Mouse (Mus musculus) retina, embryonic 14.5 days (tissue): ENCODE data around the gene Efna4.

ENCODE experiments used
- DNase-seq: peaks from one replicate; pipeline ENCODE4 v3.0.0-alpha.2; 2015; ENCODE audit warnings: low spot score

The Efna4 gene

DNA sequence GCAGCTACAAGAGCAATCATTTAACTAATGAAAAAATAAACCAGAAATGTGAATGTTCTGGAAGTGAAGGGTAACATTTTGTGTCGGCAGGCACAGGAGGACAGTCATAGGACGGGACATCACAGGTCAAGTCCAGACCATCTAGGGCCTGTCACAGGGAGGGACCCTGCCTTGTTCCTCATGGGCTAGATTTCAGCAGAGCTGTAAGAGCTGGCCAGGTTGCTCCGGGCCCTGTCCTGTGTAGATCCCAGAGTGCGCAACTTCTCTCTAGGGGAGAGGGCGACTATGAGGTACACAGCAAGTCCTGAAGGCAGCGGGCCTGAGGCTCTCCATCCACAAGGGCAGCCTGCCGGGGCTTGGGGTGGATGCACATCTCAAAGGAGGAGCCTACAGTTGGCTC, 23.8 kb upstream of the Efna4 start, which contains the start of gene Dcst2:
Gene Dcst2 (plus strand): TSS at position 301 of the 400 bp plus-strand sequence.
- no peak for DNase-seq

DNA sequence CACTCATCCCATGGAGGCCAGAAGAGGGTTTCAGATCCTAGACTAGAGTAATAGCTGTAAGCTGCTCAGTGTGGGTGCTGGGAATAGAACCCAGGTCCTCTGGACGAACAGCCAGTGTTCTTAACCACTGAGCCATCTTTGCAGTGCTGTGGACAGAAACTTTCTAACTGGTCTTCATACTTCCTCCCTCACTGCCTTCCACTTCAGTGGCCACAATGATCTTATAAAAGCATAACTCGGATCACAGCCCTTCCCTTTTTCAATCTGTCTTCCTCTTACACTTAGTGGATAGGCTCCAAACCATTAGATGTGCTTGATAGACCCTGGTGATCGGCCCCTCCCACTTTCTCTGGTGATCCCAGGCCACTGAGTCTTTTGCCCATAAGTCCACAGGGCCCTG, 22.4 kb upstream of the Efna4 start:
- no peak for DNase-seq

DNA sequence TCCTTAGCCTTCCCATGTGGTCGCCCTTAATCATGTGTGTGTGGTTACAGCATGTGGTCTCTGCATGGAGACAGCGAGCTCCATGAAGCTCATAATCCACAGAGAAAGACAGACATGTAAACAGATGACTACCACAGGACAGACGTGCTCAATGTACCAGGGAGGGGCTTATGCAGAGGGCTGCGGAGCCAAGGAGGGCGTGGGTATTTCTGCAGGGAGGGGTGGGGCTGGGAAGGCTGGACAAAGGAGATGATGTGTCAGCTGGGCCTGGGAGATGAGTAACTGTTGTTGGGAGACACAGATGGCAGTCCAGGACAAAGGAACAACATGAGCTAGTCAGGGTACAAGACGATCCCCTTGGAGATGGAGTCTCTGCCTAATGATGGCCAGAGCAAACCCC, 21.8 kb upstream of the Efna4 start:
- DNase-seq, result no peak

DNA sequence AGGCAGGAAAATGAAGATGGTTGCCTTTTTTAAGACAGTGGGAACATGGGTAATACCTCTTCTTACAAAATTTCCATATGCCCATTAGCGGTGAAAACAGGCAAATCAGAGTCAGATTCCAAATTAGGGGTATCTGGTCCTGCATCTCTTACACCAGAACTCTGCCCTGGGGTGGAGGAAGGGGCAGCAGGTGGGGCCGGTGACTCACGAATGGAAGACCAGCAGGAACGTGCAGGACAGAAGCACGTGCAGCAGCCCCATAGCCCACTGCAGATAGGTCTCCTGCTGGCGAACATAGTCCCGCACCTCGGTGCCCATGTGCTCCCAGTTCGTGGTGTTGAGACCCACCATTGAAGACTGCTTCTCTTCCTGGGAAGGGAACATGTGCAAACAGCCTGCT, 18.2 kb upstream of the Efna4 start:
- DNase-seq, result no peak

DNA sequence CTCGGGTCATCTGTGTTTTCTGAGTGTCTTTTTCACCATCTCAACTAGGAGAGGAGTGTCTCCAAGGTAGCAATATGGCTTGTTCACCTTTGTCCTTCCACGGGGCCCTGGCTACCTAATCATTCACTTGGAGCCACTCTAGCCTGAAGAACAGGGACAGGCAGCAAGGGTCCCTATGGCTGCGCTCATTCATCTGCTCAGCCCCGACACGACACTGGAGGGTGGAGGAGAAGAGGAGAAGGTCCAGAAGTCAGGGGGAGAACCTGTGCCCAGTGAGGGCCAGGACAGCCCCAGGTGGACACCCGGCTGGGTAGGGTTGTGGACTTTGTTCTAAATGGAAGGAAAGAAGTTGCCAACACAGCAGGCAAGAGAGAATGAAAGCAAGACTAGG, 17.7 kb upstream of the Efna4 start:
- no peak for DNase-seq

DNA sequence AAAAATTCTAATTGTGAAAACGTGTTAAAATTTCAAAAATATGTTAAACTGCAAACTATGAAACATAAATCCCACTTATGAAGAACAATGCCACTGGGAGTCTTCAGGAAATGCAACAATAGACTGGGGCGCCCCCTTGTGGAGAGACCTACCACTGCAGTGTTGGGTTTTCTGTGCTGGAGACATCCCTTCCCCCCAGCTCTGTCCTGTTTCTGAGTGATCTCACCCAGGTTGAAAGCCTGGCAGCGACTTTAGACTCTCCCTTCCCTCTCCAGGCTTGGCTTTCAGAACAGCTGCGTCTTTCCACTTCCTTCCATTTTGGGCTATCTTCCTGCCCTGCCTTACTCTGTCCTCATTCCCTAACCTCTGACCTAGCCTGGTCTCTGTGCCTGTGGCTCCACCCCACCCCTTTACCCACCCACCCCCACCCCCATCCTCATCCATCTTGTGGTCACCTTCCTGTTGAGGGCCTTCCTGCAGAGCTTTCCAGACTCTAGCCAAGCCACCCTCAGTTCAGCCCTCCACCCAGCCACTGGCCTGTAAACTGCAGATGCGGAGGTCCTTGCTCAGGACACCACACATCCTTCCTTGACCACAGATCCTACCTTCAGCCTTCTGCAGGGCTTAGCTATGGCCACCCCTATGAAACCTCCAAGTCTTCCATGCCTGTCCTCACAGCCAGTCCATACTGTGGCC, 17.1 kb upstream of the Efna4 start:
- peak; percentile 93 for DNase-seq

DNA sequence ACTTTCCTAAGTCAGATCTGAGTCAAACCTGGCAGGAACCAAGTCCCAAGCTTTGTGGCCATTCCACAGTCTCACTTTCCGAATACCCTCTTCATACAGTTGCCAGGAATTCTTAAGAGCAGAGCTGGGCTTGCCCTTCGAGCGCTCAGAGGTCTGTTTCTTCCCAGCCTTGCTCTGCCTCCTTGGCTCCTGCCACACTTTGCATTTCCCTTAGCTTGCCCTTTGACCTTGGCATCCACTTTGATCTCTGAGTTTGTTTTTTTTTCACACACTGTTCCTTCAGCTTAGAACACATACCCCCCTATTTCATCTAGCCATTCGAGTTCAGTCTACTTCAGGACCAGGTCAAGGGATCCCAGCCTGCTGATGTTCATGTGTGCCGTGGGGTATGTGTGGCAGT, 13.4 kb upstream of the Efna4 start:
- DNase-seq, result no peak

DNA sequence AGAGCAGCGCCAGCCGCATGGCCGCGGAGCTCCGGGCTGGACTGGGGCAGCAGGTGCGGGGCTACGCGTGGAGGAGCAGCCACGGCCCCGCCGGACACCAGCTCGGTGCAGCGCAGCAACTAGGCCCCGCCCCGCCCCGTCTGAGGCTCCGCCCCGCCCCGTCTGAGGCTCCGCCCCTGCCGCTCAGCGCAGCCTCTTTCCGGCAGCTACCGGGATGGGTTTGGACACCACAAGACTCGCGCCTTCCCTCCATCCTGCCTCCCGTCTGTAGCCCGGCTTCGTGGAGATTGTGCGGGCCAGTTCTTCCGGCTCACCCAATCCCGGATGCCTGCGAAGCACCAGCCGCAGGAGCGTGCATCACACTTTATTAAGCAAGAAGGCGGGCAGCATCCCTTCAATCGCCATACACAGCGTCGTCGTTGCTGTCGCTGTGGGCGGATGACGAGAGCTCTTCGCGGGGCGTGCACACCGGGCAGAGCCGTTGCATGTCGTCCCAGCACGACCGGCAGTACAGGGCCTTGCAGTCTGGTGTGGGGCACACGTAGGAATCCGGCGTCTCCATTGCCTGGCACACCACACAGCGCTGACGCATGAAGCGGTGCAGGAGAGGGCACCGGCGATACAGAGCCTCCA, 12.2 kb upstream of the Efna4 start, which contains the start of gene Adam15:
Gene Adam15 (minus strand): TSS at position 128 of the 633 bp plus-strand sequence.
- peak; percentile 91 for DNase-seq

DNA sequence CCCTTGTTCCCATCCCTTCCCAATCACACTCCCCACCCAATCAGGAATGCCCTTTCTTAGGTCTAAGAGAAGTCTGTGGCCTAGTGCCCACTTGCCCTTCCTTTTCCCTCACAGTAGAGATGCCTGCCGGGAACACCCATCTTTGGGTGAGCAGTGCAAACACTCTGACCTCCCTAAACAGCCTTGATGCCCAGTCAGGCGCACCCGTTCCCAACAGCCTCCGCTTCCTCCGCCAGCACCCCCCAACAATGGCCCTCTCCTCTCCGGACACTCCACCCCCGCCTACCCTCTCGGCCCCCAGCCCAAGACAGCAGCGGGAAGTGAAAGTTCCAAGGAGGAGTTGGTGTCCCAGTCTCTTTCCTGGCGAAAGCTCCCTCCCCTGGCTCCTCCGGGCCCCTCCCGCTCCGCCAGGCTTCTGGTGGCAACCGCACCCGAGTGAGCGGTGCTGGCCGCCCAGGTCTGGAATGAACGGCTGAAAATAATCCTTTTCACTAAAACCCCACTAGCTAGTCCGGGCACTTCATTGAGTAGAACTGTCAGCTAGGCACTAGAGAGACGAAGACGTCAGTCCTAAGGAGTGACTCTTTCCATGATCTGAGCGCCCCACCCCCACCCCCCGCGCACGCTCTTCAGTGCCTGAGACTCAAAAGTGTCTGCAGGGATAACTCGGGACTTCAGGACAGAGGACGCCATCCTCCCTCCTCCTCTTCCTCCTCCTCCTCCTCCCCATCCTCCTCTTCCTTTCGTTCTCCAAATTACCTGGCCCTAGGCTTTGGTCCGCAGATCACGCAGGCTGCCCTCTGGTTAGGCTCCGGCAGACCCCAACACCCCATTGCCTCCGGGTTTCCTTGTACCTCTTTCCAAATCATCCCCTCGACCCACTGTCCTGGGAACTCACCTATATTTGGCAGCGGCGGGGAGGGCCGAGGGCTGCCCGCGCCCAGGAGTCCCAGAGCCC, 11.4 kb upstream of the Efna4 start:
- DNase-seq, result peak; percentile 49

DNA sequence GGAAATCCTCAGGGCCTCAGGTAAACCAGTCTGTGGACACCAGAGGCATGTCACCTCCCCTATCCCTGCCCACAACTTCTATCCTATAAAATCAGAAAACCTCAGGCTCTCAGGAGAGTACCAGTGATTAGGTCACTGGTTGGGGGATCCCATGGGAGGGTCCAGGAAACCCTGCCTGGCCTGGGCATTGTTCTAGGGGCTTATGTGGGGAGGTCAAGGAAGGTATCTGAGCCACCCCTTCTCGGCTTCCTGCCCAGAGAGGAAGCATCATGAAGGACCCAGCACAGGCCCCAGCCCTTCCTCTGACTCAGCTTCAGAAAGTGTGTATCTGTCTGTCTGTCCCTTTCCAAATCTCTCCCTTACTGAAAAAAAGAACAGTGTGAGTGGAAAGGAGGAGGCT, 10.1 kb upstream of the Efna4 start:
- DNase-seq, result no peak

DNA sequence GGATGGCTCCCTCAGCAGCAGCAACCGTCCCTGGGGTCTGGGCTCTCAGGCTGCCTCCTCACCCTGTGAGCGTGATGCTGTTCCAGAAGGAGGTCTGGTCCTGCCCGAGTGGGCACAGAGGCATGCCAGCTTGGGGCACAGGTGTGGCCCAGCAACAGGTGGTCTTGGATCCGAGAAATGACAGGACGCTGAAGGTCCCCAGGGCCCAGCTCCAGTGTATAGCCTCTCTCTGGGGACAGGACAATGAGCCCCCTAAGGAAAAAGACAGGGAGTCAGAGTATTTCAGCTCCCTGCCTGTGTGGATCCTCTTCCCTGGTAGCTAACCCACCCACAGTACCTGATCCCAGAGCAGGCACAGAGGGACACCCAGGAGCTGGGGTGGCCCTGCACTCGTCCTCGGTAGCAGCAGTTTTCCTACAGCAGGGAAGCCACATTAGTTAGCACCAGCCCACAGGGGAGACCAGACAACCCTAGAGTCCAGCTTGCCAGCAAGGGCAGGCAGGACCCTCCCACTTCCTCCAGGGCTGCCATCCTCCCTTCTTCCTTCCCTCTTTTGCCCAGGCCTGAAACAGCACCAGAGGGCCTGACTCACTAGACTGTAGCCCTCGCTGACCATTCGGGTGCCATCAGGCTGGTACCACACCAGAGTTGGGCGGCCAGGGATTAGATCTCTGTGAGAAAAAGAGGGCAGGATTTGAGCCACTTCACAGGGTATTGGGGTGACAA, 9.2 kb upstream of the Efna4 start:
- no peak for DNase-seq

DNA sequence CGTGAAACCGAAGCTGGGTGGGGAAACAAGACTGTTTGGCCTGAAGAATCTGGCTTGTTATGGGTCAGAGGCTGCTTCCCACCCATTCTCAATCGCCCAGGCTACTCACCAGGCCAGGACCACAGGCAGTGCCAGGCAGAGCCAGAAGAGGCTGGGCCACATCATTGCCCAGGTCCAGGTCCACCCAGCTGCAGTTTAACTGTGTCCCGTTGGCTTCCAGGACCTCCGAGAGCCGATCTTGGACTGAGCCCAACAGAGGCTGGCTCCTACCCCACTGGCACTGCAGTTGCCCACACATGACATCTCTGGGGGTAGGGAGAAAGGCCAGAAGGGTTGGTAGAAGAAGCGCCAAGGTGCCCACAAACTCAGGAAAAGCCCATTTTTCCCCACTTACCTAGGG, 5.5 kb upstream of the Efna4 start:
- DNase-seq, result no peak

DNA sequence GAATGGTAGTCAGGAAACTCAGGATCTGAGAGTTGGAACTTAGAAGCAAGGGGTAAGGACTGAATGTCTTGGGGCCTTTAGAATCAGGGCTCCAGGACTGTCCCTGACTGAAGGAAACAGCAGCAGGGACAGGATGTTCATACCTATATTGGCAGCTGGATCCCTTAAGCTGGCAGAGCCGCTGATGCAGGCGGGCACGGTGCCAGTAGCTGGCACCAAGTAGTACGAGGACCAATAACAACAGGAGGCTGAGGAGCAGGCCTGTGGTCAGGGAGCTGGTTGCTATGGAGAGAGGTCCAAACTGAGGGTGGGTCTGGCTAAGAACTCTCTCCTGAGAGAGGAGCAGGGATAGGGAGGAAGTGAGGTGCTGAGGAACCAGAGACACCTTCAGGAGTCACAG, 4.0 kb upstream of the Efna4 start:
- DNase-seq, result no peak

DNA sequence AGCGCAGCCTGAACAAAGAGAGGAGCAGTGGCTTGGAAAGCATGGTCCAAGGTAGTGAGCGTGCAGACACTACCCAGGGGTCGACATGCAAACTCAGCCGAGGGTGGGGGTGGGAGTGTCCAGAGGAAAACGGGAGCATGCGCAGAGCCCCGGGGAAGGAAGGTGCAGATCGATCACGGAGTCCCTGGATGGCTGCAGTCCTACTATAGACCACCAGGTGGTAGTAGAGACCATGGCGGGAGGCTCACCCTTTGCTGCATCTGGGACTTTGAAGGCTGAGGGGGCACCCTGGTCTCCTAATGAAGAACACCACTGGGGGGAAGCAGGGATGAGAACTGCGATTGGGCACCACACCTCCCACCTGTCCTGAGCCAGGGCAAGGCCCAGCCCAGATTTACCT, 2.6 kb upstream of the Efna4 start:
- peak; percentile 94 for DNase-seq

DNA sequence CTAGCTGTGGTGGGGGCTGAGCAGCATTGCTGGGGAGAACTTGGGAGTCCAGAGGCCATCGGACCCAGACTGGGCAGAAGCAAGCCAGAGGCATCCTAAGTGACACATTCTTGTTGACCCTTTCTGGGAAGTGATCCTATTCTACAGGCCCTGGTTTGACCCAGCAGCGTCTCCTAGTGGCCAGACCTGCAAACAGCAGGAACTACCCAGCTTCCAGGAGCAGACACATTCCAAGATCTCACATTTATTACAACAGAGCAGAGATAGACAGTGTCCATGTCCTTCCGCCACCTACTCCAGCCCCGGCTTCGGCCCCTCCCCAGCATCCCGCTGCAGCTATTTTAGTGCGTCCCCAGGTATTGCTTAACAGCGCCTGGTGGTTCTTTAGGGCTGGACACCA, 1.6 kb upstream of the Efna4 start:
- peak; percentile 88 for DNase-seq

DNA sequence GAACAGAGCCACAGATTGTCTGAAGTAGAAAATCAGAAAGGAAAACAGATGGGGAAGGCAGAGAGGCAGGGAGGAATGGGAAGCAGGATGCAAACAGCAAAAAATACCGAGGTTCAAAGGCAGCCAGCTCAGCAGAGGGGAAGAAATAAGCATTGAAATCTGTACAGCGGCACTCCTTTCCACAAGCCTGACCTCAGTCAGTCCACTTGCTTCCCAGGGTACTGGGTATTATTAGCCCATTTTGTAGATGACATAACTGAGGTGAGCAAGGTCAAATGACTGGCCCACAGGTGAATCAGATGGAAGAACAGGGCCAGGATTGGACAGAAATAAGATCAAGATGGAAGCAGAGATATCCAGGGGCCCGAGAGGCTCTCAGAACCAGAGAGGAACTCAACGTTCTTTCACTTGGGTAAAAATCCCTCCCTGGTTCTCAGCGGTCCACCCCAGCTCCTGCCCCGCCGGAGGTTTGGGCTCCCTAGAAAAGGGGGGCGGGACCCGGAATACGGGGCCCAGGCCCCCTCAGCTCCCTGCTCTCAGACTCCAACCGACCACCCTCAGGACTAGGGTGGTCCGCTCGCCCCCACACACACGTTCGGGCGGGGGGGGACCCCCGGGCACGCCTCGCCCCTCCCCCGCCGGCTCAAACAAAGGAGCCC, 637 bp downstream of the Efna4 start:
- no peak for DNase-seq

DNA sequence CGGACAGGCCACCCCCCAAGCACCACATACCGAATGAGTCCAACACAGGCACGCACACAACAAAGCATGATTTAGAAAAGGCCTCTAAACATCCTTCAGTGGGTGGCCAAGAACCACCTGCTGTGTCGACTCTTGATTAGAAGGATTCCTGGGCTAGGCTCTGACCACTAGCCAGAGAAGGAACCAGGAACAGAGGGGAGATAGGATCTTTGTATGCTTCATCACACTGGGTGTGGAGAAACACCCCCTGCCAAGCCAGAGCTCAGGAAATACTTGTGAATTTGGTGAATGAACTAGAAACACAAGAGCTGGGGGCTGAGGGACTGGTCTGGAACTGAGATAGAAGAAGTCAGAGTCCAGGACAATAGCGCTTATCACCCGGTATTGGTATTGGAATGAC, 1.3 kb downstream of the Efna4 start:
- DNase-seq, result no peak

DNA sequence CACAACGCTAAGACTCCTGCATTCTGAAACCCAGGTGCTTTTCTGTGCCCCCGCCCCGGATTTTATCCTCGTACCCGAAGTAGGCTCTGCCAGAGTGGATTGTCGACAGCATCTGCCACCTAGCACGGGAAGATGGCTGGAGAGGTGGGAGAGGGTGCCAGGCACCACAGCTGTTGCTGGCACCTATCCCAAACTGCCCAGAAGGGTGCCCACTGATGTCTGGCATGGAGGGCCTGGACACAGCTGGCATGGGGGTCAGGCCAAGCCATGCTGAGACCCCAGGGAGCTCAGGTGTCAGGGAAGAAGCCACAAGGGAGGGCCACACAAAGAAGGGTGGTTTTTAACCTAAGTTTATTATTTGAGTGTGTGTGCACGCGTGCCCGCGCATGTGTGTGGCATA, 4.8 kb downstream of the Efna4 start:
- DNase-seq, result no peak

DNA sequence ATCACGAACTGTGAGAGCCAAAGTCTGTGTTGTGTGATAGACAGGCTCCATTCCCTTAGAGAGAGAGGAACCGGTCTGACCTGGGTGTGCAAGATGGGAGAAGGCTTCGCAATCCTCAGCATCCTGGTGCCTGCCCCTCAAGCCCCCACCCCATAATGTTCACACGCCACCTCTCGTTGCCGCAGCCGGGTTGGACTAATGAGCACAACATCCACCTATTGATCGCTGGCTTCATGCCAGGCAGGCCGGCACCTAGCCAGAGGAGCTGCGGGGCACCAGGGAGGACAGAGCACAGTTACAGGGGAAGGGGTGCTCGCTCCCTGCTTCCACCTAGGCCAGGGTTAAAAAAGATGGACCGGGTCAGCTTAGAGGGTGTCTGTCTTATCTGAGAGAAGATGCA, 5.4 kb downstream of the Efna4 start:
- no peak for DNase-seq

DNA sequence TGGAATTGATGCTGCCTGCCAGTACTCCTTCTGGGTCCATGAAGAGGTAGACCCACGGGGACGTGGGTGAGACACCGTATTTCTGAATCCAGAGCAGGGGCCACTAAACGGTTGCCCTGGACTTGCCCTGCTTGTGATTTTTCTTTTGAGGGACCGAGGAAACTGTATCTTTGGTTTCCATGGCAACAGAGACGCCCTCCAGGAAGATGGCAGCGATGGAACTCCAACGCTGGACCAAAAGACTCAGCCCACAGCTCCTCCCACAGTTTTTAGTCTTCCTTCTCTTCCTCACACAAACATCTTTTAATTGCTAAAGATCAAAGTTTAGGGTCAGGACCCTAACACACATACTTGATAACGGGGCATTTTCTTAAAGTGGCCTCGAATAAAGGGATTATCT, 5.8 kb downstream of the Efna4 start:
- no peak for DNase-seq

DNA sequence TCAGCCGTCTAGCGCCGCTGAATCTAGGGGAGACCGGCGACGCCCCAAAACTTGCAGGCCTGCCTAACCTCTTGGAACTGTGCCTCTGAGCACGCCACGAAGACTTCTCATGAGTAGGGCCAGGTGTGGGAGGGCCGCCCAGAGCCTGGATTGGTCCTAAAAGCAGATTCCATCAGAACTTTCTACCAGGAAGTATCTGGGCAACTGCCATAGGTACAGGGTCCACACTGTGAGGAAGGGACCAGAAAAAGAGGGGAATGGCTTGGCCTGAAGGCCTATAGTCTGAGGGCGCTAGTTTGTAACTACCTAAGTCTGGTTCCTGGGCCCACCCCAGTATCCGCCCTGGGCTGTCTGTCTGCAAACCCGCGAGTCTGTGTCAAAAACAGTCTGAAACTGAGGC, 6.3 kb downstream of the Efna4 start:
- no peak for DNase-seq

DNA sequence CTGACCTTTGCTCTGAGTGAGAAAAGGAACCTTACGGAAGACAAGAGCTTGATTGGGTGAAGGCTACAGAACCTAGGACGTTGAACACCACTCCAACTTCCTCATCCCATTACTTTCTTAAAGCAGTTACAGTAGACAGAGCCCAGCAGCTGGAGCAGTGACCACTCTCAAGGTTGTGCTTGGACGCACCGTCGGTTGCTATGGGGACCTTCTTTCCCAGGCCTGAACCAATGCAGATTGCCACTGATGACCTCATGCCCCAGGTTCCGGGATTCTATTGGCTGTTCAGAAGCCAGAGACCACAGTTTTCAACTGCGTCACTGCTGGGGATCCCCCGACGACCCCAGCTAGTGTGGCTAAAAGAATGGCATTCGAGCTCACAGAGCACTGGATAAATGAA, 6.9 kb downstream of the Efna4 start:
- DNase-seq, result peak; percentile 76
